Mouse (Mus musculus): ENCODE measurements around the gene Gtf2h5. TPM values are rescaled to one million over a fixed set of nuclear protein-coding genes. Genes with fewer than 3 reads are reported as not detected.

The Gtf2h5 gene
- polyA plus RNA-seq, 1 experiment from 2014 or later: 180 TPM

GRCm38 (mm10) chr17:6097884-6098283 lies 18.3 kb downstream of the Gtf2h5 start:
- H3K27ac ChIP-seq (replicated peaks; ENCODE audit: low read depth, low read length): no peak overlapping the region
- H3K4me3 ChIP-seq (ENCODE audit: low read depth, low read length): no peak overlapping the region
- ATAC-seq (replicated peaks; ENCODE audit: insufficient number of reproducible peaks, low FRiP score, low TSS enrichment, low read depth) (no peak), DNase-seq (ENCODE audit: low spot score) (peak; percentile 73)
- H3K36me3 ChIP-seq (replicated peaks; ENCODE audit: control insufficient read depth, insufficient read depth, low read depth, low read length): no peaks in the 10 kb centered on the region
- no peaks in the 10 kb centered on the region for H3K4me1 ChIP-seq (ENCODE audit: control insufficient read depth, insufficient read depth, low read length)
- no peaks in the 10 kb centered on the region for H3K9me3 ChIP-seq (replicated peaks; ENCODE audit: control insufficient read depth, low read length)
- H3K27me3 ChIP-seq (ENCODE audit: control insufficient read depth, insufficient read depth, low read length): no peaks in the 10 kb centered on the region
- H3K4me2 ChIP-seq (ENCODE audit: low read depth, low read length): no peak overlapping the region
- H3K9ac ChIP-seq (replicated peaks; ENCODE audit: low read length): no peak overlapping the region
- WGBS: 25% methylated on average over 4 of the region's 4 CpGs

- ATAC-seq (replicated peaks; ENCODE audit: insufficient number of reproducible peaks, low FRiP score, low TSS enrichment, low read depth) (no peak), DNase-seq (ENCODE audit: low spot score) (no peak)
- 96% methylated on average over 3 of the region's 3 CpGs for WGBS
- no peaks in the 10 kb centered on the region for H3K4me1 ChIP-seq (ENCODE audit: control insufficient read depth, insufficient read depth, low read length)
- H3K36me3 ChIP-seq (replicated peaks; ENCODE audit: control insufficient read depth, insufficient read depth, low read depth, low read length): no peaks in the 10 kb centered on the region
- no peak overlapping the region for H3K9ac ChIP-seq (replicated peaks; ENCODE audit: low read length)
- no peak overlapping the region for H3K4me2 ChIP-seq (ENCODE audit: low read depth, low read length)
- H3K9me3 ChIP-seq (replicated peaks; ENCODE audit: control insufficient read depth, low read length): no peaks in the 10 kb centered on the region
- H3K27ac ChIP-seq (replicated peaks; ENCODE audit: low read depth, low read length): no peak overlapping the region
- H3K27me3 ChIP-seq (ENCODE audit: control insufficient read depth, insufficient read depth, low read length): no peaks in the 10 kb centered on the region
- no peak overlapping the region for H3K4me3 ChIP-seq (ENCODE audit: low read depth, low read length)
Measured at GRCm38 (mm10) chr17:6102287-6102686, 22.7 kb downstream of the Gtf2h5 start.

- DNase-seq (ENCODE audit: low spot score) (no peak), ATAC-seq (replicated peaks; ENCODE audit: insufficient number of reproducible peaks, low FRiP score, low TSS enrichment, low read depth) (no peak)
- no peaks in the 10 kb centered on the region for H3K36me3 ChIP-seq (replicated peaks; ENCODE audit: control insufficient read depth, insufficient read depth, low read depth, low read length)
- H3K9me3 ChIP-seq (replicated peaks; ENCODE audit: control insufficient read depth, low read length): no peaks in the 10 kb centered on the region
- H3K4me2 ChIP-seq (ENCODE audit: low read depth, low read length): no peak overlapping the region
- H3K27me3 ChIP-seq (ENCODE audit: control insufficient read depth, insufficient read depth, low read length): no peaks in the 10 kb centered on the region
- WGBS: 86% methylated on average over 6 of the region's 6 CpGs
- 0 out of 2 replicates have a peak, but pooled peaks cover 4% of the 10 kb centered on the region for H3K4me1 ChIP-seq (ENCODE audit: control insufficient read depth, insufficient read depth, low read length)
- H3K27ac ChIP-seq (replicated peaks; ENCODE audit: low read depth, low read length): no peak overlapping the region
- no peak overlapping the region for H3K4me3 ChIP-seq (ENCODE audit: low read depth, low read length)
- no peak overlapping the region for H3K9ac ChIP-seq (replicated peaks; ENCODE audit: low read length)
Measured at GRCm38 (mm10) chr17:6103566-6103965, 24.0 kb downstream of the Gtf2h5 start.

- whole genome bisulfite sequencing: 1% methylated on average over 32 of the region's 76 CpGs
- Histone ChIP-seq H3K27me3 (ENCODE audit: control insufficient read depth, insufficient read depth, low read length) (no peaks in the 10 kb centered on the region), H3K36me3 (replicated peaks; ENCODE audit: control insufficient read depth, insufficient read depth, low read depth, low read length) (no peaks in the 10 kb centered on the region; the same call in 1 of the 2 replicates), H3K4me2 (ENCODE audit: low read depth, low read length) (peak within 1 kb of the TSS; percentile 74), H3K4me1 (ENCODE audit: control insufficient read depth, insufficient read depth, low read length) (0 out of 2 replicates have a peak, but pooled peaks cover 4% of the 10 kb centered on the region), H3K9ac (replicated peaks; ENCODE audit: low read length) (peak within 1 kb of the TSS; percentile 96), H3K4me3 (ENCODE audit: low read depth, low read length) (peak within 1 kb of the TSS; percentile 90), H3K27ac (replicated peaks; ENCODE audit: low read depth, low read length) (peak within 1 kb of the TSS; percentile 91), H3K9me3 (replicated peaks; ENCODE audit: control insufficient read depth, low read length) (no peaks in the 10 kb centered on the region)
- DNase-seq (ENCODE audit: low spot score) (peak; percentile 92), ATAC-seq (replicated peaks; ENCODE audit: insufficient number of reproducible peaks, low FRiP score, low TSS enrichment, low read depth) (peak; percentile 97)
Measured at GRCm38 (mm10) chr17:6106361-6107014, 26.9 kb downstream of the Gtf2h5 start, which contains the start of gene Tulp4. TSS of gene Tulp4 (plus strand) at chr17:6106437.

GRCm38 (mm10) chr17:6107015-6107601 lies 27.5 kb downstream of the Gtf2h5 start:
- H3K4me3 ChIP-seq (ENCODE audit: low read depth, low read length): peak overlapping the region; percentile 90
- peak overlapping the region; percentile 74 for H3K4me2 ChIP-seq (ENCODE audit: low read depth, low read length)
- H3K9ac ChIP-seq (replicated peaks; ENCODE audit: low read length): peak overlapping the region; percentile 96
- ATAC-seq (replicated peaks; ENCODE audit: insufficient number of reproducible peaks, low FRiP score, low TSS enrichment, low read depth) (no peak), DNase-seq (ENCODE audit: low spot score) (peak; percentile 57)
- no peaks in the 10 kb centered on the region for H3K9me3 ChIP-seq (replicated peaks; ENCODE audit: control insufficient read depth, low read length)
- no peaks in the 10 kb centered on the region; the same call in 1 of the 2 replicates for H3K36me3 ChIP-seq (replicated peaks; ENCODE audit: control insufficient read depth, insufficient read depth, low read depth, low read length)
- no peaks in the 10 kb centered on the region for H3K27me3 ChIP-seq (ENCODE audit: control insufficient read depth, insufficient read depth, low read length)
- H3K4me1 ChIP-seq (ENCODE audit: control insufficient read depth, insufficient read depth, low read length): 0 out of 2 replicates have a peak, but pooled peaks cover 4% of the 10 kb centered on the region
- peak overlapping the region; percentile 91 for H3K27ac ChIP-seq (replicated peaks; ENCODE audit: low read depth, low read length)
- under 1% methylated on average over 27 of the region's 50 CpGs for WGBS

- Histone ChIP-seq H3K27ac (replicated peaks; ENCODE audit: low read depth, low read length) (no peak overlapping the region; the same call in 1 of the 2 replicates), H3K9ac (replicated peaks; ENCODE audit: low read length) (peak overlapping the region; percentile 96), H3K4me3 (ENCODE audit: low read depth, low read length) (peak overlapping the region; percentile 90), H3K27me3 (ENCODE audit: control insufficient read depth, insufficient read depth, low read length) (no peaks in the 10 kb centered on the region), H3K9me3 (replicated peaks; ENCODE audit: control insufficient read depth, low read length) (no peaks in the 10 kb centered on the region), H3K4me2 (ENCODE audit: low read depth, low read length) (peak overlapping the region; percentile 74), H3K4me1 (ENCODE audit: control insufficient read depth, insufficient read depth, low read length) (0 out of 2 replicates have a peak, but pooled peaks cover 4% of the 10 kb centered on the region), H3K36me3 (replicated peaks; ENCODE audit: control insufficient read depth, insufficient read depth, low read depth, low read length) (no peaks in the 10 kb centered on the region; the same call in 1 of the 2 replicates)
- DNase-seq (ENCODE audit: low spot score) (no peak), ATAC-seq (replicated peaks; ENCODE audit: insufficient number of reproducible peaks, low FRiP score, low TSS enrichment, low read depth) (no peak)
- WGBS: 64% methylated on average over 7 of the region's 7 CpGs
Measured at GRCm38 (mm10) chr17:6108175-6108574, 28.6 kb downstream of the Gtf2h5 start.

GRCm38 (mm10) chr17:6110956-6111355 lies 31.4 kb downstream of the Gtf2h5 start:
- WGBS: 78% methylated on average over 3 of the region's 3 CpGs
- H3K27ac ChIP-seq (replicated peaks; ENCODE audit: low read depth, low read length): no peak overlapping the region
- H3K27me3 ChIP-seq (ENCODE audit: control insufficient read depth, insufficient read depth, low read length): no peaks in the 10 kb centered on the region
- H3K4me3 ChIP-seq (ENCODE audit: low read depth, low read length): no peak overlapping the region
- ATAC-seq (replicated peaks; ENCODE audit: insufficient number of reproducible peaks, low FRiP score, low TSS enrichment, low read depth) (no peak), DNase-seq (ENCODE audit: low spot score) (no peak)
- no peaks in the 10 kb centered on the region; the same call in 1 of the 2 replicates for H3K36me3 ChIP-seq (replicated peaks; ENCODE audit: control insufficient read depth, insufficient read depth, low read depth, low read length)
- 0 out of 2 replicates have a peak, but pooled peaks cover 4% of the 10 kb centered on the region for H3K4me1 ChIP-seq (ENCODE audit: control insufficient read depth, insufficient read depth, low read length)
- H3K9me3 ChIP-seq (replicated peaks; ENCODE audit: control insufficient read depth, low read length): no peaks in the 10 kb centered on the region
- no peak overlapping the region for H3K4me2 ChIP-seq (ENCODE audit: low read depth, low read length)
- H3K9ac ChIP-seq (replicated peaks; ENCODE audit: low read length): no peak overlapping the region

GRCm38 (mm10) chr17:6113653-6114052 lies 34.1 kb downstream of the Gtf2h5 start:
- no peak for DNase-seq (ENCODE audit: low spot score)
- H3K4me3 ChIP-seq (ENCODE audit: low read depth, low read length): no peak overlapping the region
- H3K27ac ChIP-seq (replicated peaks; ENCODE audit: low read depth, low read length): no peak overlapping the region
- ATAC-seq (replicated peaks; ENCODE audit: insufficient number of reproducible peaks, low FRiP score, low TSS enrichment, low read depth): no peak
- no peaks in the 10 kb centered on the region for H3K27me3 ChIP-seq (ENCODE audit: control insufficient read depth, insufficient read depth, low read length)
- no peaks in the 10 kb centered on the region for H3K4me1 ChIP-seq (ENCODE audit: control insufficient read depth, insufficient read depth, low read length)
- H3K9me3 ChIP-seq (replicated peaks; ENCODE audit: control insufficient read depth, low read length): no peaks in the 10 kb centered on the region
- no peak overlapping the region for H3K4me2 ChIP-seq (ENCODE audit: low read depth, low read length)
- no peaks in the 10 kb centered on the region; the same call in 1 of the 2 replicates for H3K36me3 ChIP-seq (replicated peaks; ENCODE audit: control insufficient read depth, insufficient read depth, low read depth, low read length)
- 89% methylated on average over 6 of the region's 6 CpGs for WGBS
- no peak overlapping the region for H3K9ac ChIP-seq (replicated peaks; ENCODE audit: low read length)

Measured in embryonic facial prominence, embryonic 11.5 days (tissue).